Mouse (Mus musculus): ENCODE results near the gene Lyrm7.

GRCm38 (mm10) chr11:54907259-54907658 is 46.5 kb upstream of the Lyrm7 start:
- no peak for TF ChIP-seq POLR2A (IDR thresholded peaks at IDR 0.05; ENCODE audit: borderline replicate concordance, control insufficient read depth, low read depth, low read length)
- TF ChIP-seq CTCF (IDR thresholded peaks at IDR 0.05; ENCODE audit: control insufficient read depth, insufficient read depth, low read length): no peak

Measured in bone marrow, adult 2 months (tissue).